Mouse (Mus musculus): ENCODE measurements around the gene Trim23. TPM values are rescaled to one million over a fixed set of nuclear protein-coding genes. Genes with fewer than 3 reads are reported as not detected.

The Trim23 gene
- total and polyA plus RNA-seq, 2 experiments: 1.3 to 19.5 TPM

GRCm38 (mm10) chr13:104145646-104146045 is 33.0 kb upstream of the Trim23 start:
- peak; percentile 81 for DNase-seq (ENCODE audit: extremely low read depth, low read depth, low spot score)
- Histone ChIP-seq H3K4me3 (ENCODE audit: insufficient read depth, low read depth, low read length) (no peak overlapping the region), H3K79me2 (ENCODE audit: control insufficient read depth, insufficient read depth, low read length) (no peaks in the 10 kb centered on the region), H3K9ac (ENCODE audit: low read depth, low read length) (no peak overlapping the region), H3K36me3 (ENCODE audit: control insufficient read depth, insufficient read depth, low read length) (peaks cover 50% of the 10 kb centered on the region), H3K27ac (replicated peaks; ENCODE audit: insufficient read depth, low read depth, low read length) (no peak overlapping the region), H3K27me3 (ENCODE audit: control insufficient read depth, insufficient read depth, low read length) (no peaks in the 10 kb centered on the region), H3K4me1 (ENCODE audit: control insufficient read depth, insufficient read depth, low read length) (0 out of 2 replicates have a peak, but pooled peaks cover 2% of the 10 kb centered on the region)
- TF ChIP-seq POLR2A (IDR thresholded peaks at IDR 0.05; ENCODE audit: extremely low read depth, insufficient read depth, low read length): no peak
- no peak for TF ChIP-seq CTCF (IDR thresholded peaks at IDR 0.05; ENCODE audit: low read depth, low read length)
- WGBS: 55% methylated on average over 3 of the region's 3 CpGs

GRCm38 (mm10) chr13:104154180-104154579 is 24.4 kb upstream of the Trim23 start:
- no peaks in the 10 kb centered on the region for H3K79me2 ChIP-seq (ENCODE audit: control insufficient read depth, insufficient read depth, low read length)
- H3K4me3 ChIP-seq (ENCODE audit: insufficient read depth, low read depth, low read length): no peak overlapping the region
- 91% methylated on average over 5 of the region's 5 CpGs for WGBS
- no peak for DNase-seq (ENCODE audit: extremely low read depth, low read depth, low spot score)
- H3K27me3 ChIP-seq (ENCODE audit: control insufficient read depth, insufficient read depth, low read length): no peaks in the 10 kb centered on the region
- peaks cover 37% of the 10 kb centered on the region for H3K36me3 ChIP-seq (ENCODE audit: control insufficient read depth, insufficient read depth, low read length)
- no peak overlapping the region for H3K9ac ChIP-seq (ENCODE audit: low read depth, low read length)
- TF ChIP-seq POLR2A (IDR thresholded peaks at IDR 0.05; ENCODE audit: extremely low read depth, insufficient read depth, low read length) (no peak), CTCF (IDR thresholded peaks at IDR 0.05; ENCODE audit: low read depth, low read length) (no peak)
- H3K27ac ChIP-seq (replicated peaks; ENCODE audit: insufficient read depth, low read depth, low read length): no peak overlapping the region
- no peaks in the 10 kb centered on the region for H3K4me1 ChIP-seq (ENCODE audit: control insufficient read depth, insufficient read depth, low read length)

- peaks cover 37% of the 10 kb centered on the region for H3K36me3 ChIP-seq (ENCODE audit: control insufficient read depth, insufficient read depth, low read length)
- no peak overlapping the region for H3K27ac ChIP-seq (replicated peaks; ENCODE audit: insufficient read depth, low read depth, low read length)
- 93% methylated on average over 7 of the region's 7 CpGs for WGBS
Observed at GRCm38 (mm10) chr13:104155106-104155505, 23.5 kb upstream of the Trim23 start.

GRCm38 (mm10) chr13:104155686-104156085 is 22.9 kb upstream of the Trim23 start:
- no peak for DNase-seq (ENCODE audit: extremely low read depth, low read depth, low spot score)
- Histone ChIP-seq H3K4me1 (ENCODE audit: control insufficient read depth, insufficient read depth, low read length) (no peaks in the 10 kb centered on the region), H3K9ac (ENCODE audit: low read depth, low read length) (no peak overlapping the region), H3K36me3 (ENCODE audit: control insufficient read depth, insufficient read depth, low read length) (peaks cover 37% of the 10 kb centered on the region), H3K27me3 (ENCODE audit: control insufficient read depth, insufficient read depth, low read length) (no peaks in the 10 kb centered on the region), H3K79me2 (ENCODE audit: control insufficient read depth, insufficient read depth, low read length) (no peaks in the 10 kb centered on the region), H3K27ac (replicated peaks; ENCODE audit: insufficient read depth, low read depth, low read length) (no peak overlapping the region), H3K4me3 (ENCODE audit: insufficient read depth, low read depth, low read length) (no peak overlapping the region)
- TF ChIP-seq POLR2A (IDR thresholded peaks at IDR 0.05; ENCODE audit: extremely low read depth, insufficient read depth, low read length) (no peak), CTCF (IDR thresholded peaks at IDR 0.05; ENCODE audit: low read depth, low read length) (no peak)
- WGBS: 92% methylated on average over 1 of the region's 1 CpGs

More at GRCm38 (mm10) chr13:104155106-104155505, 23.5 kb upstream of the Trim23 start:
- H3K9ac ChIP-seq (ENCODE audit: low read depth, low read length): no peak overlapping the region
- DNase-seq (ENCODE audit: extremely low read depth, low read depth, low spot score): no peak
- TF ChIP-seq CTCF (IDR thresholded peaks at IDR 0.05; ENCODE audit: low read depth, low read length): no peak
- H3K4me3 ChIP-seq (ENCODE audit: insufficient read depth, low read depth, low read length): no peak overlapping the region
- no peaks in the 10 kb centered on the region for H3K79me2 ChIP-seq (ENCODE audit: control insufficient read depth, insufficient read depth, low read length)
- no peaks in the 10 kb centered on the region for H3K27me3 ChIP-seq (ENCODE audit: control insufficient read depth, insufficient read depth, low read length)
- H3K4me1 ChIP-seq (ENCODE audit: control insufficient read depth, insufficient read depth, low read length): no peaks in the 10 kb centered on the region

GRCm38 (mm10) chr13:104171711-104172110 is 6.9 kb upstream of the Trim23 start:
- no peak overlapping the region for H3K27ac ChIP-seq (replicated peaks; ENCODE audit: insufficient read depth, low read depth, low read length)
- peak; percentile 17 for DNase-seq (ENCODE audit: extremely low read depth, low read depth, low spot score)
- H3K4me3 ChIP-seq (ENCODE audit: insufficient read depth, low read depth, low read length): no peak overlapping the region
- H3K27me3 ChIP-seq (ENCODE audit: control insufficient read depth, insufficient read depth, low read length): no peaks in the 10 kb centered on the region
- no peak overlapping the region for H3K9ac ChIP-seq (ENCODE audit: low read depth, low read length)
- TF ChIP-seq POLR2A (IDR thresholded peaks at IDR 0.05; ENCODE audit: extremely low read depth, insufficient read depth, low read length) (no peak), CTCF (IDR thresholded peaks at IDR 0.05; ENCODE audit: low read depth, low read length) (no peak)
- H3K79me2 ChIP-seq (ENCODE audit: control insufficient read depth, insufficient read depth, low read length): peaks cover 3% of the 10 kb centered on the region; the same call in 1 of the 2 replicates
- WGBS: 60% methylated on average over 5 of the region's 5 CpGs
- peaks cover 20% of the 10 kb centered on the region for H3K36me3 ChIP-seq (ENCODE audit: control insufficient read depth, insufficient read depth, low read length)
- peaks cover 12% of the 10 kb centered on the region for H3K4me1 ChIP-seq (ENCODE audit: control insufficient read depth, insufficient read depth, low read length)

GRCm38 (mm10) chr13:104172498-104172897 is 6.1 kb upstream of the Trim23 start:
- no peak overlapping the region for H3K4me3 ChIP-seq (ENCODE audit: insufficient read depth, low read depth, low read length)
- H3K36me3 ChIP-seq (ENCODE audit: control insufficient read depth, insufficient read depth, low read length): peaks cover 13% of the 10 kb centered on the region
- H3K9ac ChIP-seq (ENCODE audit: low read depth, low read length): no peak overlapping the region
- H3K27ac ChIP-seq (replicated peaks; ENCODE audit: insufficient read depth, low read depth, low read length): no peak overlapping the region
- no peaks in the 10 kb centered on the region for H3K27me3 ChIP-seq (ENCODE audit: control insufficient read depth, insufficient read depth, low read length)
- TF ChIP-seq CTCF (IDR thresholded peaks at IDR 0.05; ENCODE audit: low read depth, low read length): no peak
- no peak for TF ChIP-seq POLR2A (IDR thresholded peaks at IDR 0.05; ENCODE audit: extremely low read depth, insufficient read depth, low read length)
- DNase-seq (ENCODE audit: extremely low read depth, low read depth, low spot score): peak; percentile 87
- peaks cover 3% of the 10 kb centered on the region; the same call in 1 of the 2 replicates for H3K79me2 ChIP-seq (ENCODE audit: control insufficient read depth, insufficient read depth, low read length)
- H3K4me1 ChIP-seq (ENCODE audit: control insufficient read depth, insufficient read depth, low read length): peaks cover 17% of the 10 kb centered on the region
